Mouse (Mus musculus): ENCODE measurements at regions not wholly inside any gene's neighbourhood (a gene's known extent, or its start where the extent isn't known, plus 50 kb on each side); places are given as distances from the start of the nearest gene placed in this dataset.
A peak's percentile ranks its signal among the peaks of the same experiment; 100 is the strongest.

DNA sequence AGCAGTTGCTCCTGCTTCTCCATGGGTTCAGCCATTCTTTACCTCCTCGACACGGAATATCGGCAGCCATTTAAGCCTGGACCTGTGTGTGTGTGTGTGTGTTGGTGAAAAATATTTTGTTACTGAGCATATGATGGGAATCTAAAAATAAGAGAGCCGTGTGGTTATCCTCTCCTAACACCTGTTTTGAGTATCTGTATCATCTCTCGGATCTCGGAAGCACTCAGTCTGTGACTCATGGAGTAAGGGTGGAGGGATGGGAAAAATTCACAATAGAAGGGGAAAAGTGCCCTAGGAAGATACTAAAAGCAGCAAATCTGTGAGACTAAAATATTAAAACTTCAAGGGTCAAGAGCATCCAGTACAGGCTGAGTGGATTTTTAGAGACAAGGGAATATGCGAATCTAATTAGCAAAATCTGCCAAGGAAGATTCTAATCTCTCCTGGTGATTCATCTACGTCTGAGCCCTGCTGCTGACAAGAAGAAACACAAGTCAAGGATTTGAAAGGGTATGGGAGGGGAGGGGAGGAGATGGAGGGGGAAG lies 107.1 kb upstream of the Krr1 start:
- H3K27me3 ChIP-seq: no peaks in the 10 kb centered on the region
- DNase-seq (ENCODE audit: low read depth, low spot score) (no peak), ATAC-seq (no peak)
- in situ Hi-C loops (cut with MboI; ENCODE audit: low pct_unique_long_range_greater_than_20kb): no loop called here
- ChIA-PET CTCF (no interaction called here), POLR2A (interaction anchor here (0.6 kb wide), 1 partner anchor 360 kb away, joined by 6 read pairs; no protein-coding TSS in a partner anchor)
- TF ChIP-seq CTCF (IDR thresholded peaks at IDR 0.05): no peak

DNA sequence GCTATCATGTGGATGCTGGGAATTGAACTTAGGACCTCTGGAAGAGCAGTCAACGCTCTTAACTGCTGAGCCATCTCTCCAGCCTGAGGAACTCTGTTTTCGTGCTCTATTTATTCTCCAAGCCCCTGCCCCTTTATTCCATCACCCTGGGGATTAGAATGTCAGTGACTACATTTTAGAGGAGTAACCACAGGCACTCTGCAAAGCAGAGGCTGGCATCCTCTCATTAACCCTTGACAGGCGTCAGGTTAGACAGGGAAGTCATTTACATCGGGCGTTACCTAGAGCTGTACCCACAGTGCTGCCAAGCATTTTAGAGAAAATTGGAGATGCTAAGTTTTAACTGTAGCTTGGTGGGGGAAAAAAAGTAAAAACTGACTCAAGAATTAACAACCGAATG lies 105.4 kb upstream of the Krr1 start:
- TF ChIP-seq CTCF (IDR thresholded peaks at IDR 0.05): no peak
- ChIA-PET POLR2A (interaction anchor here (0.7 kb wide), 1 partner anchor 14 kb away, joined by 3 read pairs; no protein-coding TSS in a partner anchor), CTCF (no interaction called here)
- ATAC-seq (no peak), DNase-seq (ENCODE audit: low read depth, low spot score) (no peak)
- no peaks in the 10 kb centered on the region for H3K27me3 ChIP-seq
- in situ Hi-C loops (cut with MboI; ENCODE audit: low pct_unique_long_range_greater_than_20kb): no loop called here

DNA sequence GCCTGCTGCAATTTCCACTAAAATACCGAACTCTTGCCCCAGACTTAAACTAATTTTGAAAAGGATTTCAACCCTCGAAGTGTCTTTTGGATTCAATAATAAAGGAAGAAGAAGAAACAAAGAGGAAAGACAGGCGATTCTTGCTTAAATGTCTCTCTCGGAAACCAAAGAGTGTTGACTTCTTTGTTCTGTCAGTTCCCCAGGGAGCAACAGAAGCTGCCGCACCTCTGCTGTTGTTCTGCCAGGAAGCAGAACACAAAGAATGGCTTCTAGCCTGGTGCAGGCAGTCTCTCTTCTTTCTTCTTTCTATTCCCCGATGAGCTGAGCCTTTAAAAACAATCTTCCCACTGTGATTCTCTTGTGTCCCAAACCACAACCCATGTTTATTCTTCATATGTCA lies 104.9 kb upstream of the Krr1 start:
- TF ChIP-seq CTCF (IDR thresholded peaks at IDR 0.05): no peak
- DNase-seq (ENCODE audit: low read depth, low spot score): no peak
- in situ Hi-C loops (cut with MboI; ENCODE audit: low pct_unique_long_range_greater_than_20kb): no loop called here
- ChIA-PET POLR2A (interaction anchor here (0.7 kb wide), 1 partner anchor 14 kb away, joined by 3 read pairs; no protein-coding TSS in a partner anchor), CTCF (no interaction called here)
- H3K27me3 ChIP-seq: no peaks in the 10 kb centered on the region
- ATAC-seq: no peak

DNA sequence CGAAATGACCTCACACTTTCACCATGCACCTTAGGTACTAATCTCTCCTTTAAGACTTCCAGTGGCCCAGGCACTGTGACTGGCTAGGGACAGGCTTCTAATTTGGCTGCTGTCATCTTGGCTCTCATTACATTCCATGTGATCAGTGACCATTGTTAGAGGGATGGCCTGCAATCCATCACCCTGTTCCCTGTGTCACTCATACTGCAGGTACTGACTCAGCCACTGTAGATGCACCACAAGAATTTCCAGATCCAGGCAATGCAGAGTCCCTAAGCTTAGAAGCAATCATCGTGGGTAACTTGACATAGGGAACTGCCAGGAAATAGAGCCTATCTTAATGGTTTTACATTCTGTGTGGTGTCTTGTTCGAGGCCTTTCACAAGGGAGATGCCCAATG lies 92.1 kb upstream of the Krr1 start:
- H3K27me3 ChIP-seq: no peaks in the 10 kb centered on the region
- ATAC-seq (peak; percentile 71), DNase-seq (ENCODE audit: low read depth, low spot score) (peak; percentile 28)
- in situ Hi-C loops (cut with MboI; ENCODE audit: low pct_unique_long_range_greater_than_20kb): no loop called here
- ChIA-PET POLR2A (no interaction called here), CTCF (interaction anchor here (1.9 kb wide), 1 partner anchor 9 kb away, joined by 4 read pairs; no protein-coding TSS in a partner anchor)
- no peak for TF ChIP-seq CTCF (IDR thresholded peaks at IDR 0.05)

DNA sequence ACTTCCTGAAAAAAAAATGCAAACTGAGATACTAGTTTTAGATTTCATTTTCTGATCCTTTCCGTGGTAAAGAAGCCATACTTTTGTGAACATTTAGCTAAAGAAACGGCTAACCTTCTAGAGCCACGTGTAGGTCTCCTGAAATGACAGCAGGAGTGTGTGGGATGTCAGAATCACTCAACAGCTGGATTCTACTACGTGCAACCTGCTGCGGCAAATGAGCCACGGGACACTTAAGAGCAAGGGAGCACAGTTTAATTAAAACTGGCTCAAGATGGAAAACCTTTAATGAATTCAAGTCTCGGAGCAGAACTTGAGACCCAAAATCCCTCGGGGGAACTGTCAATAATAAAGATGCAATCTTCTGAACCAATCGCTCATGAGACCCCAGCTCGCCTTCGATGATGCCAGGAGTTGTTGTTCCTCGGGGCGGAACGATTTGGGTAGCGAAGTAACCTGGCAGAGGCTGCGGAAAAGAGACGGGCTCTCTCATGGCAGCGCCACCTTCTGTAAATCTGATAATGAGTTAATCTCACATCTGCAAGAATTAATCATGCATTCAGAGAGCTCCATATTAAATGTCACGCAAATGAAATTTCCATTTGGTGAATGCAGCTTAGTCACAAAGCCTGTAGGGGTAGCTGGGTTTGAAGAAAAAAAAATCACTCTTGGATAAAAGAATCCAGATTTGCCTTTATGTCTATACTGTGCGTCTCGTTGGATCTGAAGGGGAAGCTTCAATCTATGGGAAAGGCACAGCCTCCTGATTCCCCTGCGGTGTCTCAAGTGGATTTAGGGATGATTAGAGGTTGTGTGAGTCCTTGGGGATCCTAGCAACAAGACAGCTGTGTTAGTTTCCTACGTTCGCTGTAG lies 90.9 kb upstream of the Krr1 start:
- TF ChIP-seq CTCF (IDR thresholded peaks at IDR 0.05): no peak
- ChIA-PET POLR2A (no interaction called here), CTCF (interaction anchor here (0.8 to 1.9 kb wide), 4 partner anchors 8 to 44 kb away, joined by 3 to 4 read pairs (median 3); no protein-coding TSS in a partner anchor)
- in situ Hi-C loops (cut with MboI; ENCODE audit: low pct_unique_long_range_greater_than_20kb): no loop called here
- DNase-seq (ENCODE audit: low read depth, low spot score): no peak
- H3K27me3 ChIP-seq: no peaks in the 10 kb centered on the region
- no peak for ATAC-seq

DNA sequence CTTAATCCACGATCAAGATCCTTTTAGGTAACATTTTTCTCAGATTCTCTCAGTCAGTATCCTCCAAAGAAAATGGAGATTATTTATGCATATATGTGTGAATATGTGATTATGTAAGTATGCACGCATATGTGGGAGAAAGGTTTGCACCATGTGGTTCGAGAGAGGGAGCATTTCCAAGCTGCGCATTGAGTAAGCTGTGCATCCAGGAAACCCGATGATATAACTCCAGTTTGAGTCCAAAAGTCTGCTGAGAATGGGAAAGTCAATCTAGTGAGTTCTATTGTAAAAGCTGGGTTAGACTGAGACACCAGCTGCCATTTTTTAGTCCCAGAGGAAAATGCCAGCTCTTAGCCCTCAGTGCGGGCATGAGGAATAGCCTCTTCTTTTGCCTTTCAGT lies 89.9 kb upstream of the Krr1 start:
- no peak for TF ChIP-seq CTCF (IDR thresholded peaks at IDR 0.05)
- CTCF ChIA-PET: interaction anchor here (0.8 to 1.0 kb wide), 2 partner anchors 13 to 43 kb away, joined by 3 read pairs; no protein-coding TSS in a partner anchor

DNA sequence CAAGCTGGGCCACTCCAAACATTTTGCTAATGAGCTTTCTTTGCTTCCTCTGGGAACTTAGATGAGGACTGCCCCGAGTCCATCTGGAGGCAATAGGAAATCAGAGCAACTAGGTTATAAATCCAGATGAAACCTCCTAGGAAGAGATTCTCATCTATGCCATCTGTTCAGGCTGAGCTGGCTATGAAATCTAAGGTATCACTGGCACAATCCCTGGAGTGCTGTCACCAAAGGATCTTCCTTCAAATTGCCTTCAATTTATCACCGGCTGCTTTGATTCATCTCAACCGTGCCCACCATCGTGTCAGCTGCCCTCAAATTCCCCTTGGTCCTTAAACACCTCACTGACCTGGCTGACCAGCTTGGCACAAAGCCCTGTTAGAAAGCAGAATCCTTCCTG lies 87.8 kb upstream of the Krr1 start:
- in situ Hi-C loops (cut with MboI; ENCODE audit: low pct_unique_long_range_greater_than_20kb): no loop called here
- H3K27me3 ChIP-seq: no peaks in the 10 kb centered on the region
- no peak for TF ChIP-seq CTCF (IDR thresholded peaks at IDR 0.05)
- POLR2A ChIA-PET: interaction anchor here (0.6 kb wide), 1 partner anchor 10 kb away, joined by 6 read pairs; no protein-coding TSS in a partner anchor
- no peak for ATAC-seq
- CTCF ChIA-PET: no interaction called here
- no peak for DNase-seq (ENCODE audit: low read depth, low spot score)

More for the DNA sequence above, 89.9 kb upstream of the Krr1 start:
- no peak for ATAC-seq
- POLR2A ChIA-PET: no interaction called here
- no peaks in the 10 kb centered on the region for H3K27me3 ChIP-seq
- in situ Hi-C loops (cut with MboI; ENCODE audit: low pct_unique_long_range_greater_than_20kb): no loop called here
- DNase-seq (ENCODE audit: low read depth, low spot score): no peak

DNA sequence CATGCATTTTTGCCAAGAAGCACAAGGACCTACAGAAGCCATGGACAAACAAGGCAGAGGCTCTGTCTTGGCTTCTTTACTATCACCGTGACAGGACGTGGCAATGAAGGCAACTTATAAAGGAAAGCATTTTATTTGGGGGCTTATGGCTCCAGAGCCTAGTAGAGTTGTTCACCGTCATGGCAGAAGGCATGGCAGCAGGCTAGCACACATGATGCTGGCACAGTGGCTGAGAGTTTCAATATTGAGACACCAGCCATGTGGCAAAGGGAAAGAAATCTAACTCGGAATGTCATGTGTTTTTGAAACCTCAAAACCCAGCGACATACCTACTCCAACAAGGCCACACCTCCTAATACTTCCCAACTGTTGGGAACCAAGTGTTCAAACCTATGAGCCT lies 83.4 kb upstream of the Krr1 start:
- in situ Hi-C loops (cut with MboI; ENCODE audit: low pct_unique_long_range_greater_than_20kb): no loop called here
- POLR2A ChIA-PET: no interaction called here

DNA sequence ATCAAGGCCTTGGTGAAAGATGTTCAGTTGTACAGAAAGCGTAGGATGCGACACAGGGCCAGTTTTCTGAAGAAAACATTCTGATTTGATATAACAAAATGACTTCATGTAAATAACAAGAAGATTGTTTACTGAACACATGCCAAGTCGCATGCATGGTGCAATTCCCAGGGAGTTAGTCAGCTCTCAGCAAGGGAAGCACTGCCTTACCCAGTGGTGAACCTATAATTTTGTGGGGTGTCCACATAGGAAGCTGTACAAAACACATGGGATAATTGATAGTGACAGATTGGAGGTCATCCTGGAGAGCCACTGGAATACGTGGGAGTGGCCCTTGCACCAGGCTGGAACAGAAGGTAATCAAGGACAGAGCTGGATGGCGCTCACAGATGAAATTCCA lies 79.0 kb upstream of the Krr1 start:
- no peaks in the 10 kb centered on the region for H3K27me3 ChIP-seq
- CTCF ChIA-PET: interaction anchor here (1.2 kb wide), 1 partner anchor 16 kb away, joined by 4 read pairs; no protein-coding TSS in a partner anchor
- TF ChIP-seq CTCF (IDR thresholded peaks at IDR 0.05): no peak
- POLR2A ChIA-PET: no interaction called here
- no peak for DNase-seq (ENCODE audit: low read depth, low spot score)
- in situ Hi-C loops (cut with MboI; ENCODE audit: low pct_unique_long_range_greater_than_20kb): no loop called here
- no peak for ATAC-seq

More for the DNA sequence above, 83.4 kb upstream of the Krr1 start:
- DNase-seq (ENCODE audit: low read depth, low spot score): no peak
- no peak for ATAC-seq
- TF ChIP-seq CTCF (IDR thresholded peaks at IDR 0.05): no peak
- CTCF ChIA-PET: interaction anchor here (1.2 kb wide), 1 partner anchor 9 kb away, joined by 4 read pairs; no protein-coding TSS in a partner anchor
- H3K27me3 ChIP-seq: no peaks in the 10 kb centered on the region

DNA sequence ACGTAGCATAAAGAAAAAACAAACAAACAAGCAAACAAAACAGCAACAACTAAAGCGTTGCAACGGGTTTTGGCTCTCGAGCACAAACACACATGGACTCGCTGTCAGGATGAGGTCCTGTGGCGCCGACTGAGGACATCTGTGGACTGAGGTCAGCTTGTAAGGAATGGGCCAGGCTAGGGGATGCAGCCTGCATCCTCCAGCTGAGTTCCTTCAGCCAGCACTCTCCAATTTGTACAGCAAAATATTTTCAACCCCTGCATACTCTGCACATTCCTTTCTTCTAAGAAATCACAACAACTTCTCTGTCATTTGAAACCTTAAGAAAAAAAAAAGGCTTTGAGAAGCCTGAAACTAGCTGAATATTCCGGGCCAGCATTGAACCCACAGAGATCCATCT lies 78.5 kb upstream of the Krr1 start:
- in situ Hi-C loops (cut with MboI; ENCODE audit: low pct_unique_long_range_greater_than_20kb): no loop called here
- ATAC-seq: no peak
- no peak for TF ChIP-seq CTCF (IDR thresholded peaks at IDR 0.05)
- ChIA-PET CTCF (interaction anchor here (1.2 kb wide), 1 partner anchor 16 kb away, joined by 4 read pairs; no protein-coding TSS in a partner anchor), POLR2A (interaction anchor here (0.6 kb wide), 1 partner anchor 381 kb away, joined by 3 read pairs; no protein-coding TSS in a partner anchor)
- no peak for DNase-seq (ENCODE audit: low read depth, low spot score)
- no peaks in the 10 kb centered on the region for H3K27me3 ChIP-seq

DNA sequence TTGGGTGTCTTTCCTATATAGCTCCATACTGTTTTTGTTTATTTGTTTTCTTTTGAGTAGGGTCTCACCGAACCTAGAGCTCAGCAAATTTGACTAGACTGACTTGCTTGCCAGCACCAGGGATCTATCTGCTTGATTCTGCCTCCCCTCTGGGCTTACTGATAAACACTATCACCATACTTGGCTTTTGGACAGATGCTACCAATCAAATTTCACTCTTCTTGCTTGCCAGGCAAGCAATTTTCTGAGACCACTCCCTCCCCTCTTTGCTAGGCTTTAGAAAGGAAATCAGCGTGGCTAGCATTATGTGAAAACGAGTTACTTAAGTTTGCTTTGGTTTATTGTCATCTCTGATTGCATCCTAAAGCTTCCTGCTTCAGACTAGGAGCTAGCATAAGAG lies 75.1 kb upstream of the Krr1 start:
- POLR2A ChIA-PET: interaction anchor here (0.6 kb wide), 1 partner anchor 76 kb away, joined by 3 read pairs; no protein-coding TSS in a partner anchor
- in situ Hi-C loops (cut with MboI; ENCODE audit: low pct_unique_long_range_greater_than_20kb): no loop called here
- no peaks in the 10 kb centered on the region for H3K27me3 ChIP-seq
- DNase-seq (ENCODE audit: low read depth, low spot score): no peak
- CTCF ChIA-PET: interaction anchor here (1.3 kb wide), 1 partner anchor 10 kb away, joined by 5 read pairs; no protein-coding TSS in a partner anchor
- ATAC-seq: no peak
- TF ChIP-seq CTCF (IDR thresholded peaks at IDR 0.05): no peak
